Mouse (Mus musculus): ENCODE measurements at regions not wholly inside any gene's neighbourhood (a gene's known extent, or its start where the extent isn't known, plus 50 kb on each side); places are given as distances from the start of the nearest gene placed in this dataset.

DNA sequence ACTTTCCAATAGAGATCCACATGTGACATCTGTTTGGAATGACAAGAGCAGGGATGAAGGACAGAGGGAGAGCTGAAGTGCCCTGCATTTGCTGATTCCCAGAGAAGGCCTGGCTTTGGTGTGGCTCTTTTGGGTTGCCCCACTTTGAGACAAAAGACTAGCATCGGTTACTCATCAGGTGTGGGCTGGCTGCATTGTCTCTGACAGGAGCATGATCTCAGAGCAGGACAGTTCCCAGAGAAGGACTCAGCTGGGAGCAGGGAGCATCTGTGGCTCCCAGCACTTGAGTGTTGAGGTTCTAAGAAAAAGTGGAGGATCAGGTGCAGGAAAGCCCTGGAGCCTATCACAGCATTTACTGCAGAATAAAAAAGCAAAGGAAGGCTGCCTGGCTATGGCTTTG is 62.4 kb upstream of the 1700024P04Rik start:
- TF ChIP-seq CTCF (IDR thresholded peaks at IDR 0.05; ENCODE audit: borderline replicate concordance, insufficient read depth, low read length) (no peak), POLR2A (IDR thresholded peaks at IDR 0.05; ENCODE audit: low read depth, low read length) (no peak)

All from embryonic fibroblast, embryonic 13.5 days (primary cell).